Mouse (Mus musculus): ENCODE measurements around the gene Cntnap2. TPM values are rescaled to one million over a fixed set of nuclear protein-coding genes. Genes with fewer than 3 reads are reported as not detected.
A peak's percentile ranks its signal among the peaks of the same experiment; 100 is the strongest.
"Not testable (repeated sequence)": the region's sequence is repeated elsewhere in the genome, so short reads cannot be mapped to it uniquely, and the experiment has no call there.

Cntnap2 gene
- polyA plus RNA-seq, 1 experiment from 2014 or later: 0.59 TPM

GRCm38 (mm10) chr6:47259626-47260114, 2200.5 kb downstream of the Cntnap2 start:
- H3K4me3 ChIP-seq: no peak overlapping the region
- H3K4me2 ChIP-seq: no peak overlapping the region
- 9% methylated on average over 3 of the region's 3 CpGs for WGBS
- H3K9ac ChIP-seq: no peak overlapping the region
- no peaks in the 10 kb centered on the region for H3K9me3 ChIP-seq (replicated peaks)
- peaks cover 19% of the 10 kb centered on the region for H3K4me1 ChIP-seq (replicated peaks)
- no peaks in the 10 kb centered on the region for H3K36me3 ChIP-seq
- H3K27ac ChIP-seq (ENCODE audit: poor library complexity, severe bottlenecking): peak overlapping the region; percentile 17
- no peaks in the 10 kb centered on the region for H3K27me3 ChIP-seq (replicated peaks)
- ATAC-seq (ENCODE audit: insufficient number of reproducible peaks, low FRiP score): no peak

GRCm38 (mm10) chr6:47267236-47267635, 2208.1 kb downstream of the Cntnap2 start:
- H3K36me3 ChIP-seq: no peaks in the 10 kb centered on the region
- H3K27ac ChIP-seq (ENCODE audit: poor library complexity, severe bottlenecking): no peak overlapping the region
- H3K4me3 ChIP-seq: no peak overlapping the region
- WGBS: 32% methylated on average over 3 of the region's 3 CpGs
- ATAC-seq (ENCODE audit: insufficient number of reproducible peaks, low FRiP score): no peak
- no peak overlapping the region for H3K9ac ChIP-seq
- H3K4me1 ChIP-seq (replicated peaks): no peaks in the 10 kb centered on the region
- no peak overlapping the region for H3K4me2 ChIP-seq
- no peaks in the 10 kb centered on the region for H3K9me3 ChIP-seq (replicated peaks)
- H3K27me3 ChIP-seq (replicated peaks): no peaks in the 10 kb centered on the region

GRCm38 (mm10) chr6:47269455-47269854, 2210.3 kb downstream of the Cntnap2 start:
- no peaks in the 10 kb centered on the region for H3K36me3 ChIP-seq
- ATAC-seq (ENCODE audit: insufficient number of reproducible peaks, low FRiP score): no peak
- no peak overlapping the region for H3K4me3 ChIP-seq
- no peak overlapping the region for H3K4me2 ChIP-seq
- H3K4me1 ChIP-seq (replicated peaks): no peaks in the 10 kb centered on the region
- no peaks in the 10 kb centered on the region for H3K9me3 ChIP-seq (replicated peaks)
- H3K27me3 ChIP-seq (replicated peaks): no peaks in the 10 kb centered on the region
- 78% methylated on average over 3 of the region's 3 CpGs for WGBS
- no peak overlapping the region for H3K27ac ChIP-seq (ENCODE audit: poor library complexity, severe bottlenecking)
- no peak overlapping the region for H3K9ac ChIP-seq

GRCm38 (mm10) chr6:47271576-47271975, 2212.4 kb downstream of the Cntnap2 start:
- 74% methylated on average over 3 of the region's 3 CpGs for WGBS
- no peak overlapping the region for H3K9ac ChIP-seq
- ATAC-seq (ENCODE audit: insufficient number of reproducible peaks, low FRiP score): no peak
- H3K36me3 ChIP-seq: no peaks in the 10 kb centered on the region
- no peak overlapping the region for H3K27ac ChIP-seq (ENCODE audit: poor library complexity, severe bottlenecking)
- H3K27me3 ChIP-seq (replicated peaks): no peaks in the 10 kb centered on the region
- H3K9me3 ChIP-seq (replicated peaks): no peaks in the 10 kb centered on the region
- H3K4me3 ChIP-seq: no peak overlapping the region
- no peak overlapping the region for H3K4me2 ChIP-seq
- H3K4me1 ChIP-seq (replicated peaks): no peaks in the 10 kb centered on the region

GRCm38 (mm10) chr6:47272606-47273575, 2213.7 kb downstream of the Cntnap2 start:
- Histone ChIP-seq H3K27me3 (replicated peaks) (no peaks in the 10 kb centered on the region), H3K27ac (ENCODE audit: poor library complexity, severe bottlenecking) (no peak overlapping the region), H3K9ac (no peak overlapping the region), H3K4me3 (no peak overlapping the region), H3K4me2 (no peak overlapping the region), H3K36me3 (no peaks in the 10 kb centered on the region), H3K9me3 (replicated peaks) (no peaks in the 10 kb centered on the region), H3K4me1 (replicated peaks) (no peaks in the 10 kb centered on the region)
- WGBS: 73% methylated on average over 8 of the region's 8 CpGs
- no peak for ATAC-seq (ENCODE audit: insufficient number of reproducible peaks, low FRiP score)

GRCm38 (mm10) chr6:47275065-47275464, 2215.9 kb downstream of the Cntnap2 start:
- WGBS: 51% methylated on average over 2 of the region's 2 CpGs
- Histone ChIP-seq H3K9ac (no peak overlapping the region), H3K4me2 (no peak overlapping the region), H3K27me3 (replicated peaks) (no peaks in the 10 kb centered on the region), H3K4me3 (no peak overlapping the region), H3K36me3 (no peaks in the 10 kb centered on the region), H3K4me1 (replicated peaks) (no peaks in the 10 kb centered on the region), H3K9me3 (replicated peaks) (no peaks in the 10 kb centered on the region), H3K27ac (ENCODE audit: poor library complexity, severe bottlenecking) (no peak overlapping the region)
- ATAC-seq (ENCODE audit: insufficient number of reproducible peaks, low FRiP score): no peak

- no peaks in the 10 kb centered on the region for H3K9me3 ChIP-seq (replicated peaks)
- H3K4me2 ChIP-seq: no peak overlapping the region
- no peaks in the 10 kb centered on the region for H3K36me3 ChIP-seq
- H3K27ac ChIP-seq (ENCODE audit: poor library complexity, severe bottlenecking): no peak overlapping the region
- no peak overlapping the region for H3K4me3 ChIP-seq
- no peak overlapping the region for H3K9ac ChIP-seq
- 39% methylated on average over 1 of the region's 1 CpGs for WGBS
- no peak for ATAC-seq (ENCODE audit: insufficient number of reproducible peaks, low FRiP score)
- peaks cover 7% of the 10 kb centered on the region for H3K4me1 ChIP-seq (replicated peaks)
- H3K27me3 ChIP-seq (replicated peaks): no peaks in the 10 kb centered on the region
These were observed 2220.0 kb downstream of the Cntnap2 start for GRCm38 (mm10) chr6:47279183-47279582.

- no peak overlapping the region for H3K27ac ChIP-seq (ENCODE audit: poor library complexity, severe bottlenecking)
- no peak overlapping the region for H3K4me2 ChIP-seq
These were observed 2222.4 kb downstream of the Cntnap2 start for GRCm38 (mm10) chr6:47281584-47281983.

GRCm38 (mm10) chr6:47284794-47285193, 2225.6 kb downstream of the Cntnap2 start:
- no peak overlapping the region for H3K27ac ChIP-seq (ENCODE audit: poor library complexity, severe bottlenecking)
- H3K9me3 ChIP-seq (replicated peaks): no peaks in the 10 kb centered on the region
- H3K36me3 ChIP-seq: no peaks in the 10 kb centered on the region
- peaks cover 7% of the 10 kb centered on the region for H3K4me1 ChIP-seq (replicated peaks)
- H3K4me3 ChIP-seq: no peak overlapping the region
- ATAC-seq (ENCODE audit: insufficient number of reproducible peaks, low FRiP score): no peak
- H3K4me2 ChIP-seq: no peak overlapping the region
- 71% methylated on average over 2 of the region's 2 CpGs for WGBS
- no peak overlapping the region for H3K9ac ChIP-seq
- no peaks in the 10 kb centered on the region for H3K27me3 ChIP-seq (replicated peaks)

More at GRCm38 (mm10) chr6:47281584-47281983, 2222.4 kb downstream of the Cntnap2 start:
- no peaks in the 10 kb centered on the region for H3K9me3 ChIP-seq (replicated peaks)
- H3K27me3 ChIP-seq (replicated peaks): no peaks in the 10 kb centered on the region
- peaks cover 7% of the 10 kb centered on the region for H3K4me1 ChIP-seq (replicated peaks)
- H3K36me3 ChIP-seq: no peaks in the 10 kb centered on the region
- no peak for ATAC-seq (ENCODE audit: insufficient number of reproducible peaks, low FRiP score)
- H3K9ac ChIP-seq: no peak overlapping the region
- no peak overlapping the region for H3K4me3 ChIP-seq

GRCm38 (mm10) chr6:47285742-47286141, 2226.6 kb downstream of the Cntnap2 start:
- WGBS: 60% methylated on average over 1 of the region's 1 CpGs
- peaks cover 7% of the 10 kb centered on the region for H3K4me1 ChIP-seq (replicated peaks)
- no peak for ATAC-seq (ENCODE audit: insufficient number of reproducible peaks, low FRiP score)
- H3K9ac ChIP-seq: no peak overlapping the region
- no peaks in the 10 kb centered on the region for H3K36me3 ChIP-seq
- H3K9me3 ChIP-seq (replicated peaks): no peaks in the 10 kb centered on the region
- H3K27ac ChIP-seq (ENCODE audit: poor library complexity, severe bottlenecking): no peak overlapping the region
- no peak overlapping the region for H3K4me2 ChIP-seq
- no peaks in the 10 kb centered on the region for H3K27me3 ChIP-seq (replicated peaks)
- H3K4me3 ChIP-seq: no peak overlapping the region

- not testable (repeated sequence) for H3K9ac ChIP-seq, H3K4me2 ChIP-seq
- WGBS: 66% methylated on average over 12 of the region's 12 CpGs
These were observed 2227.2 kb downstream of the Cntnap2 start for GRCm38 (mm10) chr6:47286247-47286967.

More at GRCm38 (mm10) chr6:47286247-47286967, 2227.2 kb downstream of the Cntnap2 start:
- not testable (repeated sequence) for H3K4me1 ChIP-seq (replicated peaks); H3K36me3 ChIP-seq; H3K27me3 ChIP-seq (replicated peaks); H3K27ac ChIP-seq (ENCODE audit: poor library complexity, severe bottlenecking); H3K9me3 ChIP-seq (replicated peaks); ATAC-seq (ENCODE audit: insufficient number of reproducible peaks, low FRiP score); H3K4me3 ChIP-seq
